Mouse (Mus musculus) G1E-ER4 (cell line): Measurements from ENCODE around the gene Slc4a5. TPM values are rescaled to one million over a fixed set of nuclear protein-coding genes. Genes with fewer than 3 reads are reported as not detected.

Experiments
- GATA1 ChIP-seq: IDR thresholded peaks from one replicate; pipeline ENCODE4 v1.8.0; 2012; ENCODE audit warnings: low read length, inconsistent platforms
- polyA plus RNA-seq: library from polyadenylated mRNA; stranded (reverse); fragments of >175 nt; gene quantifications from 2 replicates; pipeline ENCODE4 v1.2.3, GENCODE M21; 2012

Gene Slc4a5
- polyA plus RNA-seq, 1 experiment: not detected

DNA sequence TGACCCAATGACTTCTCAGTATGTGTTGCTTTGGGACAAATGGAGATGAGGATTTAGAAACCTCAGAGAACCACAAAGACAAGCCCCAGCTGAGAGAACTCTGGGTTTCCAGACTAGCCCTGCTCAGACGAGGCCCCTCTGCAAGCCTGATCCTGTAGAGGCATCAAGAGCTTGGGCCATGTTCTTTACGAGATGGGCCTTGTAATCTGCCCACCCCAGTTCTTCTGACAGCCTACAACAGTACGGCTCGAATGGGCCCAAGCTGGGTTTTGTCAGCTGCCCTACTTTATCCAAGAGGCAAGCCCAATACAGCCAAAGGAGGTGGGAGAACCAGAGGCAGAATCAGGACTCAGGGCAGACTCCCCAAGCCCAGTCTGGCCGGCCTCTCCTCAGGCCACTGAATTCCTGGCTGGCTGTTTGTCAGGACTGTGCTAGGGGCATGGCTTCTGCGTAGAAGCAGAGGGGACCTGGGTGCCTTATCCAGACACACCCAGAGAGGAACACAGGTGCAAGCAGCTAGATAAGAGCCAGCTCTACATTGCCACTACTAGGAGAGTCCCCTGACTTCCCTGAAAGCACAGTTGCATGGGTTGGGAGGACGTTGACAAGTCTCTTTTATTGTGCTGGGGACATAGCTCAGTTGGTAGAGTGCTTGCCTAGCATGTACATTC is 132.0 kb downstream of the Slc4a5 start:
- TF ChIP-seq GATA1: peak; percentile 64

DNA sequence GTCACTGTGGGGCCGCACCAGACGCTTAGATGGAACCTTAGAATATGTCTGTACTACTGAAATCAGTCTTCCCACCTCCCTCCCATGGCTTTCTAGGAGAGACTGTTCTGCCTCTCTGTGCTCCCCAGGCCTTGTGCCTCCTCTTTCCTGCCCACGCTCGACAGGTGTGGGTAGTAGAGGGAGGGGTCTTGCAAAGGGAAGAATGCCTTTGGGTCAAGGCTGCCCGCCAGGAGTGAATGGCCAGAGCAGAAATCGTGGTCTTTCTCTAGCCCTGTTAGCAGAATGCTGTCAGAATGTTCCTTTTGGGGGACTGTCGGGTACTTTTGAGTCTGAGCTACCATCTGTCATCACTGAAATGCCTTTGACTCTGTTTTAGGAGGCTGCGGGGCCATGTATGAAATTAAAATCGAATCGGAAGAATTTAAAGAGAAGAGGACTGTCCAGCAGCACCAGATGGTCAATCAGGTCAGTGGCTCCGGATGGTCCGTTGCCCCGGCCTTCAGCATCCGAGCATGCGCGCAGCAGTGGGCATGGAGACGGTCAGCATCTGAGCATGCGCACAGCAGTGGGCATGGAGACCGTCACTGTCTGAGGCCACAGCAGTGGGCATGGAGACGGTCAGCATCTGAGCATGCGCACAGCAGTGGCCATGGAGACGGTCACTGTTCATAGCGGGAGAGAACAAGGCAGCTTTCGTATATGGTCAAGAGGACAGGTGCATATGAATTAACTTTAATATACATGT is 133.2 kb downstream of the Slc4a5 start:
- TF ChIP-seq GATA1: no peak

Other genes starting within 250 kb of the Slc4a5 start
- gene Dok1, start 186.4 kb upstream of the Slc4a5 start, polyA plus RNA-seq: 128 and 144 TPM in 2 replicates
- 0.30 and 0.32 TPM in 2 replicates for gene Loxl3, start 185.7 kb upstream of the Slc4a5 start, polyA plus RNA-seq
- gene Aup1, start 165.3 kb upstream of the Slc4a5 start, polyA plus RNA-seq: 1,009 and 1,196 TPM in 2 replicates
- gene Htra2, start 164.6 kb upstream of the Slc4a5 start, polyA plus RNA-seq: 86.7 and 110 TPM in 2 replicates
- 0.85 and 1.5 TPM in 2 replicates for gene Dqx1, start 162.0 kb upstream of the Slc4a5 start, polyA plus RNA-seq
- not detected in 2 replicates for gene Tlx2, start 149.5 kb upstream of the Slc4a5 start, polyA plus RNA-seq
- 8.6 and 10.8 TPM in 2 replicates for gene Pcgf1, start 142.0 kb upstream of the Slc4a5 start, polyA plus RNA-seq
- gene Lbx2, start 133.5 kb upstream of the Slc4a5 start, polyA plus RNA-seq: 0.10 and 0.13 TPM in 2 replicates
- gene Ccdc142, start 118.2 kb upstream of the Slc4a5 start, polyA plus RNA-seq: 12.9 and 13.9 TPM in 2 replicates
- 5.2 and 7.2 TPM in 2 replicates for gene Gm42688, start 118.2 kb upstream of the Slc4a5 start, polyA plus RNA-seq
- 69.5 and 81.4 TPM in 2 replicates for gene Mrpl53, start 110.8 kb upstream of the Slc4a5 start, polyA plus RNA-seq
- gene Mogs, start 104.3 kb upstream of the Slc4a5 start, polyA plus RNA-seq: 163 and 176 TPM in 2 replicates
- gene Wbp1, start 98.3 kb upstream of the Slc4a5 start, polyA plus RNA-seq: 47.0 and 70.0 TPM in 2 replicates
- gene Ino80b, start 94.4 kb upstream of the Slc4a5 start, polyA plus RNA-seq: 158 and 217 TPM in 2 replicates
- gene Rtkn, start 84.4 kb upstream of the Slc4a5 start, polyA plus RNA-seq: 13.1 and 20.1 TPM in 2 replicates
- gene Wdr54, start 63.4 kb upstream of the Slc4a5 start, polyA plus RNA-seq: not detected in 2 replicates
- not detected in 2 replicates for gene 1700003E16Rik, start 63.4 kb upstream of the Slc4a5 start, polyA plus RNA-seq
- 307 and 323 TPM in 2 replicates for gene Dctn1, start 53.9 kb upstream of the Slc4a5 start, polyA plus RNA-seq
- 28.6 and 33.9 TPM in 2 replicates for gene Mthfd2, start 106.1 kb downstream of the Slc4a5 start, polyA plus RNA-seq
- gene Mob1a, start 106.2 kb downstream of the Slc4a5 start, polyA plus RNA-seq: 121 and 167 TPM in 2 replicates
- gene Bola3, start 129.3 kb downstream of the Slc4a5 start, polyA plus RNA-seq: 66.7 and 111 TPM in 2 replicates
- 36.2 and 60.4 TPM in 2 replicates for gene Tet3, start 239.3 kb downstream of the Slc4a5 start, polyA plus RNA-seq